ENCODE assay signal across 25 mouse cellular contexts in the genomic region with DNA sequence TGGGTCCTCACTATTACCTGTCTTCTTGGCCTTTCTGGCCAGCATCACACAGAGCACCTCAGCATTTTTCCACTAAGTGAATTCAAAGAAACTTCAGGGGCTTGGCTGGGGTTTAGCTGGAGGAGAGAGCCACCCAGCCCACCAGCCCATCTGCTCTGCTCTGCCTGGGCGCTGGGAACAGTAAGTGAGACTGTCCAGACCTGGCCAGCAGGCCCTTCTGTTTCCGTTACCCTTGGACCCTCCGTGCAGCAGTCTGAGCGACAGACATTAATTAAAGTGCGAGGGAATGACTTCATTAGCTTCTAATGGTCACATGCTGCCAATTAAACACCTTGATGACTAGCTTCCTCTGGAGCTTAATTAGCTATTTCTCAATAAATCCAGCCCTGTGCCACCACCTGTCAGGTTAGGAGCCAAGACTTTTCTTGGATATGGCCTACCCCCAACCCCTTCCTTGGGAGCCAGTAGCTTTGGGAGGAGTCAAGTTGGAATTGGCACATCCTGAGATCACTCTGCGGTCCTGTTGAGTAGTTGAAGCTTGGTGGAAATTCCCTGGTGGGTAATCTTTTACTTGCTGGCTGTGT. TPM values are rescaled to one million over a fixed set of nuclear protein-coding genes. Genes with fewer than 3 reads are reported as not detected.
A peak's percentile ranks its signal among the peaks of the same experiment; 100 is the strongest.
DNase-seq lines count a peak whose midpoint lies in the region; ATAC-seq lines count a peak whose summit lies in the region.
"Had no signal": no experiment of that assay in that cellular context is flagged by ENCODE, and none has a peak within 500 bp of the region (broad histone marks: within the 10 kb centered on the region; RNA-seq: fewer than 3 reads in every experiment).

No protein-coding gene starts in this region.

- no peaks in the 10 kb centered on the region for H3K27me3 ChIP-seq in midbrain, embryonic 16.5 days (ENCODE audit: control insufficient read depth, insufficient read depth, low read depth, low read length)
- no peaks in the 10 kb centered on the region for H3K27me3 ChIP-seq in midbrain, embryonic 10.5 days (ENCODE audit: low read depth, poor library complexity, severe bottlenecking)
- no peaks in the 10 kb centered on the region for H3K27me3 ChIP-seq in forebrain, embryonic 16.5 days (replicated peaks; ENCODE audit: control insufficient read depth, insufficient read depth, low read length)
- no peaks in the 10 kb centered on the region for H3K27me3 ChIP-seq in limb, embryonic 13.5 days
- H3K27me3 ChIP-seq: embryonic facial prominence, embryonic 15.5 days; liver, embryonic 13.5 days; lung, embryonic 15.5 days had no signal

- H3K9ac ChIP-seq in midbrain, embryonic 16.5 days (ENCODE audit: low read depth, low read length) = no peak overlapping the region
- H3K9ac ChIP-seq in forebrain, embryonic 16.5 days (replicated peaks; ENCODE audit: low read depth, low read length) = no peak overlapping the region
- H3K9ac ChIP-seq in limb, embryonic 13.5 days = no peak overlapping the region
- H3K9ac ChIP-seq: embryonic facial prominence, embryonic 15.5 days; heart, embryonic 15.5 days; liver, embryonic 13.5 days; lung, embryonic 15.5 days had no signal

- 0 out of 2 replicates have a peak, but pooled peaks have one; percentile 20 for ATAC-seq in midbrain, embryonic 16.5 days
- peak; percentile 87 for ATAC-seq in forebrain, embryonic 16.5 days
- peak; percentile 72 for ATAC-seq in limb, embryonic 13.5 days (ENCODE audit: low FRiP score, low read depth)

- WGBS in midbrain, embryonic 16.5 days = 80% methylated on average over 6 of the region's 6 CpGs
- WGBS in midbrain, embryonic 10.5 days = 81% methylated on average over 6 of the region's 6 CpGs
- 36% methylated on average over 6 of the region's 6 CpGs for WGBS in forebrain, embryonic 16.5 days
- WGBS in limb, embryonic 13.5 days = 20% methylated on average over 6 of the region's 6 CpGs

- H3K36me3 ChIP-seq in midbrain, embryonic 16.5 days (ENCODE audit: control insufficient read depth, insufficient read depth, low read length) = no peaks in the 10 kb centered on the region
- H3K36me3 ChIP-seq in midbrain, embryonic 10.5 days = no peaks in the 10 kb centered on the region
- no peaks in the 10 kb centered on the region for H3K36me3 ChIP-seq in forebrain, embryonic 16.5 days (ENCODE audit: control insufficient read depth, insufficient read depth)
- H3K36me3 ChIP-seq in limb, embryonic 13.5 days = no peaks in the 10 kb centered on the region
- H3K36me3 ChIP-seq: embryonic facial prominence, embryonic 15.5 days; heart, embryonic 15.5 days; liver, embryonic 13.5 days; lung, embryonic 15.5 days had no signal

- no peaks in the 10 kb centered on the region for H3K9me3 ChIP-seq in midbrain, embryonic 16.5 days (replicated peaks; ENCODE audit: control insufficient read depth, low read length, poor library complexity, severe bottlenecking)
- H3K9me3 ChIP-seq in midbrain, embryonic 10.5 days (replicated peaks) = no peaks in the 10 kb centered on the region
- no peaks in the 10 kb centered on the region for H3K9me3 ChIP-seq in forebrain, embryonic 16.5 days (ENCODE audit: control insufficient read depth, low read length)
- no peaks in the 10 kb centered on the region for H3K9me3 ChIP-seq in limb, embryonic 13.5 days
- H3K9me3 ChIP-seq: embryonic facial prominence, embryonic 15.5 days; heart, embryonic 15.5 days; liver, embryonic 13.5 days; lung, embryonic 15.5 days had no signal

- H3K4me3 ChIP-seq in midbrain, embryonic 16.5 days (ENCODE audit: low read depth, low read length) = no peak overlapping the region
- H3K4me3 ChIP-seq in midbrain, embryonic 10.5 days = no peak overlapping the region
- H3K4me3 ChIP-seq in forebrain, embryonic 16.5 days (replicated peaks; ENCODE audit: low read length) = no peak overlapping the region
- no peak overlapping the region for H3K4me3 ChIP-seq in limb, embryonic 13.5 days
- H3K4me3 ChIP-seq: embryonic facial prominence, embryonic 15.5 days; heart, adult 2 months; heart, embryonic 15.5 days; liver, embryonic 13.5 days; lung, embryonic 15.5 days had no signal

- no peak overlapping the region for H3K4me2 ChIP-seq in midbrain, embryonic 16.5 days (ENCODE audit: low read length)
- no peak overlapping the region for H3K4me2 ChIP-seq in forebrain, embryonic 16.5 days (ENCODE audit: low read length)
- no peak overlapping the region for H3K4me2 ChIP-seq in limb, embryonic 13.5 days (replicated peaks)
- H3K4me2 ChIP-seq: embryonic facial prominence, embryonic 15.5 days; heart, embryonic 15.5 days; liver, embryonic 13.5 days; lung, embryonic 15.5 days had no signal

- peak; percentile 45 to 55 for DNase-seq in cerebellum, postnatal 14 days
- DNase-seq in cerebellum, postnatal 25 days = no peak
- DNase-seq in midbrain, embryonic 10.5 days (ENCODE audit: low spot score) = no peak
- DNase-seq in kidney, adult 9 months = no peak
- no peak for DNase-seq in left cerebral cortex, adult 8-10 months (ENCODE audit: low spot score in 2 of 2)
- DNase-seq: adrenal gland, postnatal 10 days; cerebellum, adult 2 months; gastrocnemius, postnatal 10 days; heart, adult 2 months; kidney, adult 18-20 months; kidney, postnatal 25 days; layer of hippocampus, adult 9-11 months; liver, embryonic 13.5 days; retina, postnatal 1 day; right cerebral cortex, postnatal 4 days had no signal

- H3K4me1 ChIP-seq in midbrain, embryonic 16.5 days (ENCODE audit: control insufficient read depth, insufficient read depth, low read length) = no peaks in the 10 kb centered on the region
- H3K4me1 ChIP-seq in midbrain, embryonic 10.5 days = peaks cover 11% of the 10 kb centered on the region; the same call in 1 of the 2 replicates
- peaks cover 6% of the 10 kb centered on the region for H3K4me1 ChIP-seq in forebrain, embryonic 16.5 days (replicated peaks; ENCODE audit: control insufficient read depth, insufficient read depth, low read length)
- peaks cover 11% of the 10 kb centered on the region for H3K4me1 ChIP-seq in limb, embryonic 13.5 days
- H3K4me1 ChIP-seq: embryonic facial prominence, embryonic 15.5 days; liver, embryonic 13.5 days had no signal

- H3K27ac ChIP-seq in midbrain, embryonic 16.5 days (ENCODE audit: low read length) = no peak overlapping the region
- H3K27ac ChIP-seq in midbrain, embryonic 10.5 days (replicated peaks) = no peak overlapping the region
- no peak overlapping the region for H3K27ac ChIP-seq in forebrain, embryonic 16.5 days (ENCODE audit: low read length)
- no peak overlapping the region for H3K27ac ChIP-seq in limb, embryonic 13.5 days
- H3K27ac ChIP-seq: embryonic facial prominence, embryonic 15.5 days; heart, adult 2 months; heart, embryonic 15.5 days; liver, embryonic 13.5 days; lung, embryonic 15.5 days had no signal

RNA-seq across cellular contexts. Expression of gene Camk1g, which starts 36.1 kb away (rescaled TPM):
- polyA plus RNA-seq in midbrain, embryonic 16.5 days (2015; fragmentation: Nextera tagmentation; extraction: Ambion mirVana) = 53.5 and 54.1 TPM in 2 replicates
- polyA plus RNA-seq in midbrain, embryonic 10.5 days (2016; fragmentation: Nextera tagmentation; extraction: Ambion mirVana) = 12.8 and 18.4 TPM in 2 replicates
- 49.9 and 51.9 TPM in 2 replicates for polyA plus RNA-seq in forebrain, embryonic 16.5 days (2015; fragmentation: Nextera tagmentation; extraction: Ambion mirVana)
- polyA plus RNA-seq in limb, embryonic 13.5 days (2015; fragmentation: Nextera tagmentation; extraction: Ambion mirVana) = 15.5 and 16.0 TPM in 2 replicates
- 10 to 100 TPM; 28.7 to 33.3 (median 30.1) TPM for total RNA-seq in left cerebral cortex, adult 8-10 months (2022)
- total RNA-seq: CH12.LX; hematopoietic stem cell, adult 5-6 weeks; megakaryocyte, adult 5-6 weeks; neutrophil, adult 5-6 weeks had no signal

Comparison
In these comparisons a context has a peak if more than half of its experiments do, and no peak if none do; other contexts are left out.
1. DNase-seq: peak in cerebellum, postnatal 14 days (2 of 2); none in cerebellum, postnatal 25 days (0 of 2), midbrain, embryonic 10.5 days (single experiment), kidney, adult 9 months (single experiment) and left cerebral cortex, adult 8-10 months (0 of 2).
2. ATAC-seq: peak in every context shown above with its lines; median percentile 87 in forebrain, embryonic 16.5 days; 72 in limb, embryonic 13.5 days; 20 in midbrain, embryonic 16.5 days.